Mouse (Mus musculus) liver, embryonic 14.5 days (tissue): Measurements from ENCODE around the gene Smad3.

Experiments
- CTCF ChIP-seq: IDR thresholded peaks from 2 replicates; pipeline ENCODE4 v1.5.1; 2016; ENCODE audit warnings: antibody characterized with exemption, low read depth, control low read depth
- EP300 ChIP-seq: IDR thresholded peaks from 2 replicates; pipeline ENCODE4 v1.6.1; 2016; ENCODE audit warnings: antibody characterized with exemption, low read depth

DNA sequence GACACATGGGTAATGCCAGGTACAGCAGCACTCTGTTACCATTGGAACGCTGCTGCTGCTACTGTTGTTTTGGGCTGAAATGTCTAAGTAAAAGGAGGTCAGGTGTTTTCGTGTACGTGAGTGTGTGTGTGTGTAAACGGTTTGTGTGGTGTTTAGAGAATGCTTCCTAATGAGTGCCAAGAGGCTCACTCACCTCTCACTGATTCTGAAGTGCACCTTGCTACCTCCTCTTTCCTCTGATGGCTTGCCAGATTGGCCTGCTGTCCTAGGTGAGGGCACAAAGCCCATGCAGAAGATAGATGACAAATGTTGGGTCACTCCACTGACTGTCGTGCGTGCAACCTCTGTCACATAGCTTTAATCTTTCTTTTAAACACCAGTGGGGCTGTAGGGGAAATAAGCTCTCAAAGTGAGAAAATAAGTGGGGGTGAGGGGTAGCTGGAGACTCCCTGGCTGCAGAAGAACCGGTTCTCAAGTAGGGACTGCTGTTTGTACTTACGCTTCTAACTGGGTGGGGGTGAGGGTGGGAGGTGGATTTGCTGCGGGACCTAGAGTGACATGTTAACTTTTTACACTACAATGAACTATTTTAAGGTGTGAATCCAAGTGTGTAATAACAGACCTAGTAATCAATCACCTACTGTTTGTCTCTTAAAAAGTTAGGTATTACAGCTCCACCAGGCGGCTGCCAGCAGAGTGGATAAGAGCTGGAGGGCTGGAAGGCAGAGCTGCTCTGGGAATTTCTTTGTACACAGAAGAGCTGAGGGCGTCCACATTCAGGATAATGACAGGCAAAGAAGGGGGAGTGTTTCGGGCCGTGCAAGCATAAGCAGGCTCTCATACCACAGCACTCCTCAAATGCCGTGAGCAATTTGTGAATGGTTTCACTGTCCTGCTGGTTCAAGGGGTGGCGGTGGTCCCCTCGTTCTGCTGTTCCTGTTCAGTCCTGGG lies 145.0 kb downstream of the Smad3 start:
- TF ChIP-seq EP300 (no peak), CTCF (0 out of 2 replicates have a peak, but pooled peaks have one; percentile 4)
